Mouse (Mus musculus) E14TG2a.4 (cell line): ENCODE measurements around the gene Sipa1l1.

Experiments used
- CTCF ChIP-seq: conservative IDR thresholded peaks from 2 replicates; pipeline ENCODE4 v1.5.1; 2014; ENCODE audit warnings: low read length
- POU5F1 ChIP-seq: IDR thresholded peaks from 2 replicates; pipeline ENCODE4 v1.6.1; 2014; ENCODE audit warnings: low read length, borderline replicate concordance

DNA sequence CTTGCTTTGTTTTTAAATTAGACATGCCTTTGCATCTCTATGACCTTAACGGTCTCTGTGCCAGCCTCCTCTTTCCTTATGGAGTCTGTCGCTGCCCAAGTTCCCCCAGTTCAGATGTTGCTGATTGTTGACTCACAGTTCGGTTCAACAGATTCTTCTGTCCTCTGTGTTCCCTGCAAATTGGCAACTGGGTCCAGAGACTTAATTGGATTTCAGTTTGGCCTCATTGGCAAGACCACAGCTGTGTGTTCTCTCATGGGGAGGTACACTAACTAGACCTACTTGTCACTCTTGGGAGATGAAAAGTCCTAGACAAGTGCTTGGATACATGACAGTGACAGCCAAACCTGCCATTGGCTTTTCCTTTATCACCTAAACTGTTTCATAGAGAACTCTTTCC lies 25.7 kb upstream of the Sipa1l1 start:
- TF ChIP-seq CTCF (no peak), POU5F1 (no peak)
